Mouse (Mus musculus) stomach, embryonic 16.5 days (tissue): Measurements from ENCODE around the gene Csdc2. TPM values are rescaled to one million over a fixed set of nuclear protein-coding genes. Genes with fewer than 3 reads are reported as not detected.

ENCODE experiments used
- ATAC-seq: fragments of 200-750 bp; cut with Nextera tagmentation; 2 replicates; pipeline ENCODE4 v1.8.0; 2017; ENCODE audit warnings: moderate number of reproducible peaks, moderate TSS enrichment; ENCODE audit not compliant: insufficient read depth, low FRiP score
- H3K27ac ChIP-seq: fragments of 300-500 bp; sonication (generic); 2 replicates; pipeline ENCODE4 v1.5.1; 2014; ENCODE audit warnings: low read length
- H3K27me3 ChIP-seq: fragments of 300-500 bp; sonication (generic); 2 replicates; pipeline ENCODE4 v1.6.1; 2014; ENCODE audit warnings: low read length, control low read depth, mixed read lengths; ENCODE audit not compliant: control insufficient read depth, insufficient read depth
- H3K36me3 ChIP-seq: fragments of 300-500 bp; sonication (generic); 2 replicates; pipeline ENCODE4 v1.6.1; 2014; ENCODE audit warnings: low read length; ENCODE audit not compliant: control insufficient read depth, insufficient read depth
- H3K4me1 ChIP-seq: fragments of 300-500 bp; sonication (generic); 2 replicates; pipeline ENCODE4 v1.6.1; 2014; ENCODE audit warnings: low read length, control low read depth, mixed read lengths; ENCODE audit not compliant: control insufficient read depth, insufficient read depth
- H3K4me2 ChIP-seq: fragments of 300-500 bp; sonication (generic); 2 replicates; pipeline ENCODE4 v1.6.1; 2014; ENCODE audit warnings: low read depth, low read length, mixed read lengths
- H3K4me3 ChIP-seq: fragments of 300-500 bp; sonication (generic); replicated peaks from 2 replicates; pipeline ENCODE4 v1.5.1; 2014; ENCODE audit warnings: mild to moderate bottlenecking, low read length
- H3K9ac ChIP-seq: fragments of 300-500 bp; sonication (generic); 2 replicates; pipeline ENCODE4 v1.6.1; 2014; ENCODE audit warnings: low read length
- H3K9me3 ChIP-seq: fragments of 300-500 bp; sonication (generic); replicated peaks from 2 replicates; pipeline ENCODE4 v1.6.1; 2016; ENCODE audit warnings: low read length, control low read depth; ENCODE audit not compliant: control insufficient read depth
- WGBS: fragments of 180-500 bp; shearing (Covaris S2); extraction: QIAGEN DNeasy Blood & Tissue Kit; methylation state at CpG from one replicate; pipeline ENCODE4 v1.1.7; 2014; 5-methylcytosine and 5-hydroxymethylcytosine counted together
- polyA plus RNA-seq: library from polyadenylated mRNA; unstranded; fragments of >200 nt; fragmentation: Nextera tagmentation; extraction: Ambion mirVana; gene quantifications from 2 replicates; pipeline ENCODE4 v1.2.1, GENCODE M21; 2015

Csdc2 gene
- polyA plus RNA-seq, 1 experiment from 2014 or later = 17.1 TPM

GRCm38 (mm10) chr15:81943176-81943749 is 6.7 kb downstream of the Csdc2 start:
- no peak for ATAC-seq
- Histone ChIP-seq H3K36me3 (no peaks in the 10 kb centered on the region), H3K4me3 (no peak overlapping the region), H3K9ac (no peak overlapping the region), H3K27me3 (no peaks in the 10 kb centered on the region), H3K4me2 (no peak overlapping the region), H3K9me3 (no peaks in the 10 kb centered on the region), H3K4me1 (no peaks in the 10 kb centered on the region; the same call in 1 of the 2 replicates), H3K27ac (no peak overlapping the region)
- WGBS = 16% methylated on average over 8 of the region's 9 CpGs

- no peak for ATAC-seq
- Histone ChIP-seq H3K36me3 (no peaks in the 10 kb centered on the region), H3K27me3 (no peaks in the 10 kb centered on the region), H3K9me3 (no peaks in the 10 kb centered on the region), H3K4me3 (no peak overlapping the region), H3K4me2 (no peak overlapping the region), H3K27ac (no peak overlapping the region), H3K4me1 (no peaks in the 10 kb centered on the region), H3K9ac (no peak overlapping the region)
- WGBS = 75% methylated on average over 10 of the region's 10 CpGs
Measured at GRCm38 (mm10) chr15:81949076-81949475, 12.5 kb downstream of the Csdc2 start.

- Histone ChIP-seq H3K9ac (no peak overlapping the region), H3K27ac (no peak overlapping the region), H3K27me3 (no peaks in the 10 kb centered on the region), H3K4me2 (no peak overlapping the region), H3K9me3 (no peaks in the 10 kb centered on the region), H3K4me3 (no peak overlapping the region), H3K4me1 (no peaks in the 10 kb centered on the region), H3K36me3 (no peaks in the 10 kb centered on the region)
- 70% methylated on average over 11 of the region's 11 CpGs for WGBS
- no peak for ATAC-seq
Measured at GRCm38 (mm10) chr15:81949476-81950131, 13.0 kb downstream of the Csdc2 start.

- Histone ChIP-seq H3K4me1 (no peaks in the 10 kb centered on the region), H3K4me2 (no peak overlapping the region), H3K4me3 (no peak overlapping the region), H3K27ac (no peak overlapping the region), H3K27me3 (no peaks in the 10 kb centered on the region), H3K36me3 (0 out of 2 replicates have a peak, but pooled peaks cover 4% of the 10 kb centered on the region), H3K9ac (no peak overlapping the region), H3K9me3 (no peaks in the 10 kb centered on the region)
- WGBS = 67% methylated on average over 5 of the region's 5 CpGs
- no peak for ATAC-seq
Measured at GRCm38 (mm10) chr15:81950716-81951115, 14.2 kb downstream of the Csdc2 start.

- no peak for ATAC-seq
- Histone ChIP-seq H3K4me1 (no peaks in the 10 kb centered on the region), H3K4me2 (no peak overlapping the region), H3K9ac (no peak overlapping the region), H3K27me3 (no peaks in the 10 kb centered on the region), H3K27ac (no peak overlapping the region), H3K9me3 (no peaks in the 10 kb centered on the region), H3K36me3 (0 out of 2 replicates have a peak, but pooled peaks cover 4% of the 10 kb centered on the region), H3K4me3 (no peak overlapping the region)
- WGBS = 84% methylated on average over 9 of the region's 9 CpGs
Measured at GRCm38 (mm10) chr15:81951159-81951558, 14.6 kb downstream of the Csdc2 start.

- 75% methylated on average over 4 of the region's 4 CpGs for WGBS
- H3K4me2 ChIP-seq = no peak overlapping the region
- H3K27me3 ChIP-seq = no peaks in the 10 kb centered on the region
- no peak overlapping the region for H3K27ac ChIP-seq
- H3K4me1 ChIP-seq = no peaks in the 10 kb centered on the region
- no peak overlapping the region for H3K4me3 ChIP-seq
- no peaks in the 10 kb centered on the region for H3K9me3 ChIP-seq
- no peak overlapping the region for H3K9ac ChIP-seq
- ATAC-seq = no peak
- H3K36me3 ChIP-seq = 0 out of 2 replicates have a peak, but pooled peaks cover 4% of the 10 kb centered on the region
Measured at GRCm38 (mm10) chr15:81952310-81952709, 15.8 kb downstream of the Csdc2 start.

- Histone ChIP-seq H3K4me2 (no peak overlapping the region), H3K36me3 (0 out of 2 replicates have a peak, but pooled peaks cover 4% of the 10 kb centered on the region), H3K27ac (no peak overlapping the region), H3K4me1 (no peaks in the 10 kb centered on the region), H3K4me3 (no peak overlapping the region), H3K9me3 (no peaks in the 10 kb centered on the region), H3K27me3 (no peaks in the 10 kb centered on the region), H3K9ac (no peak overlapping the region)
- ATAC-seq = no peak
- WGBS = 92% methylated on average over 9 of the region's 9 CpGs
Measured at GRCm38 (mm10) chr15:81954151-81954583, 17.6 kb downstream of the Csdc2 start.

GRCm38 (mm10) chr15:81954716-81955115 is 18.2 kb downstream of the Csdc2 start:
- Histone ChIP-seq H3K9ac (no peak overlapping the region), H3K36me3 (0 out of 2 replicates have a peak, but pooled peaks cover 4% of the 10 kb centered on the region), H3K4me2 (no peak overlapping the region), H3K9me3 (no peaks in the 10 kb centered on the region), H3K4me1 (no peaks in the 10 kb centered on the region), H3K4me3 (no peak overlapping the region), H3K27me3 (no peaks in the 10 kb centered on the region), H3K27ac (no peak overlapping the region)
- WGBS = 91% methylated on average over 6 of the region's 6 CpGs
- no peak for ATAC-seq

GRCm38 (mm10) chr15:81955414-81955813 is 18.9 kb downstream of the Csdc2 start:
- H3K36me3 ChIP-seq = 0 out of 2 replicates have a peak, but pooled peaks cover 4% of the 10 kb centered on the region
- ATAC-seq = no peak
- H3K4me3 ChIP-seq = no peak overlapping the region
- no peak overlapping the region for H3K27ac ChIP-seq
- 94% methylated on average over 15 of the region's 15 CpGs for WGBS
- H3K9ac ChIP-seq = no peak overlapping the region
- H3K9me3 ChIP-seq = no peaks in the 10 kb centered on the region
- no peak overlapping the region for H3K4me2 ChIP-seq
- H3K27me3 ChIP-seq = no peaks in the 10 kb centered on the region
- no peaks in the 10 kb centered on the region for H3K4me1 ChIP-seq
